Mouse (Mus musculus): ENCODE measurements around the gene Fam89a.

Gene Fam89a

DNA sequence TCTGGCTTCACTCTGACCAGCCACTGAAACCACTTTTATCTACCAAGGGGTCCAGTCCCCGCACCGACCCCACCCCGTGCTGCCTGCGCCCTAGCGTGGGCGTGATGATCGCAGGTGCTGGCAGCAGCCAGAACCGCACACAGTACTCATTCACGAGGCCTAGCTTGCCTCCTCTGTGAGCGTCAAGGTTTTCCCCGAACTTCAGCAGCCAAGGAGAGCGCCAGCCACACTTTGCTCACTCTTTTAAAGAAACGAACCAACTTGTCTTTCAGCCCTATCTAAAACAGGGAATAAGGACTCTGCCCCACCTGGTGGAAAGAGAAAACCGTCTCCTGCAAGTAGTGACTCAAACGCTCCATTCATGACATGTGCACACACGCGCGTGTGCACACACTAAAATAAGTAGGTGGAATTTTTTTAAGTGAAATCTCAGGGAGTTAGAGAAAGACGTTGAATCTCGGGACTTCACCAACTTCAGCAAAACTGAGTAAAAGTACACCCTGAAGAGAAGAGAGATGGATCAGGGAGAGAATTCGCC lies 762 bp upstream of the Fam89a start:
- DNase-seq (ENCODE audit: low spot score): no peak

DNA sequence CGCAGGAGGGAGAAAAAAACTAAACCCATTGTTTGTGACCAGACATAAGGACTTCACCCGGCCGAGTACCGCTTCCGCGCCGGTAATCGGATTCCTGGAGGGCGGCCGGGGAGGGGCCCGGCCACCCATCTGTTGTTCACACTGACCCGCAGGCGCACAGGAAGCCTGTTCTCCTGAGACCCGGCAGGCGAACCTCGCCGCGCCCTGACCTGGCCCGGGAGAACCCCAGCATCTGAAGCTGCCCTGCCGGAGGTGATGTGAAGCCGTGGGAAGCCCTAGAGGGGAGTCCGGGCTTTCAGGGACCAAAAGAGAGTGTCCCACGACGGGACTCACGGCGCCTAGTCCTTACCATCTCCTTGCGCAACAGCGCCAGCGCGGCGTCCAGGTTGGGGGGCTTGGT lies 441 bp downstream of the Fam89a start:
- no peak for DNase-seq (ENCODE audit: low spot score)

DNA sequence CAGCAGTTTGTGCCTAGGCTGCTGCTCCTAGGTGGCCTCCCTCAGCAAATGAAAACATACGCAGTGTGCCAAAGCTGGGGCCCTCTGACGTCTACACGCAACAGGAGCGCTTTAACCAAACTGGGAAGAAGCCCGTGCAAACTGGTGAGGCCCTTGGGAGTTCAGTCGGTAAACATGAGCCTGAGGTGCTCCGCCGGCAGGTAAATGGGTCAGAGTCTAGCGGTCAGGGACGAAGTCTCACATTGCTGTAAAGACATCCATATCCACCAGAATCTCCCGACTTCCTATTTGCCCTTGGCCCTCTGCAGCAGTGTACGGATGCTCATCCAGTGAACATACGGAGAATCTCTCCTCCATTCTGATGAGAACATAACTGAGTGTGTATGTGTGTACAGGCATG lies 5.0 kb downstream of the Fam89a start:
- DNase-seq (ENCODE audit: low spot score): no peak

DNA sequence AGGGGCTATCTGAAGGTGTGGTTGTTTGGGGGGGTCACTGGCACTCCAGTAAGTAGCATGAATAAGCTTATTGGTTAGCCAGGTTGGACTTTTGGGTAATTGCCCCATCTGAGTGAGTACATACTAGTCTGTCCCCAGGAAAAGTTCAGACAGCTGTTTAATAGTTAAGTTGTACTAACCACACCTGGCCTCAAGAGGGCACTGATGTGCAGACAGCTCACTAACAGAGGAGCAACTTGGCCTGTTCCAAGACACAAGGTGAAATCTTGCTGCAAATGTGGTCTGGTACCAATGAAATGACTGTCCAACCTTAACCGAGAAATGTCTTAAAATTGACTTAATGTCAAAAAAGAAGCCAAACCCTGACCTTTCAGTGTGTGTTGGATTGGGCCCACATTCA lies 12.4 kb downstream of the Fam89a start:
- DNase-seq (ENCODE audit: low spot score): peak; percentile 32

DNA sequence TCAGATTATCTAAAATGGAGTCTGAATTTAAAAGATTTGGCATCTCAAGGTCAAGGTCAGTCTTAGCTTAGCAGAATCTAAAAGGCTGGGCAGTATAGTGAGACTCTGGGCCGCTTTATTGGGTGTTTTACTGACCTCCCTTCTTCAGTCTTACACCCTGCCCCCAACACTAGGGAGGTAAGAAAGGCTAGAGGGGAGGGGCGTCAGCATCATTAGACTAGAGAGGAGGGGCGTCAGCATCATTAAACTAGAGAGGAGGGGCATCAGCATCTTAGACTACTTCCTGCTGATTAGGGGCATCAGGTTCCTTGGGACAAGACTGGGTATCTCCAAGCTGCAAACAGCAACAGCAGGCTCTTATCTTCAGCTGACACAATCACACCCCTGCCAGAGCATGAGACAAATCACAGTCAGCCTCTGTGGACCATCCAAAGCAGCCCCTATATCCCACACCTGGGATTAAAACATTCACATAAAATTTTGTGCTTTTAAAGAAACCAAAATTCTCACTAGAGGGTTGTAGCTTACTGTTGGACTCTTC lies 16.2 kb downstream of the Fam89a start:
- DNase-seq (ENCODE audit: low spot score): no peak

DNA sequence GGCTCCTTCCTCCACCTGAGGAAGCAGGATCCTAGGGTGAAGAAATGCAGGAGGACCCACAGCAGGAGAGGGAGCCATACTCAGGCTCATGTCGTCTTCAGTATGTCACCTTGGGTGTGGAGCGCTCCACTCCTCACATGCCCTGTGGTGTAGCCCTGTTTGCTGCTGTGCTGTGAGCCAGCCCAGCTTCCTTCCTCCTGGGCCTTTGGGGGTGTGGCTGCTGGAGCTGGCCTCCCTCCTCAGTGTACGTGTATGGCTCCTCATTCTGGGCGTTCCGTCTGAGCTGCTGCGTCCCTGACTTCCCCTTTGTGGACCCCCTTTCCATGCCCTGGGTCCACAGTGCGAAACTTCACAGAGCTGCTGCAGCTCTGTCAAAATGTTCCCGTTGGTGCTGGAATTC lies 18.8 kb downstream of the Fam89a start:
- DNase-seq (ENCODE audit: low spot score): no peak

DNA sequence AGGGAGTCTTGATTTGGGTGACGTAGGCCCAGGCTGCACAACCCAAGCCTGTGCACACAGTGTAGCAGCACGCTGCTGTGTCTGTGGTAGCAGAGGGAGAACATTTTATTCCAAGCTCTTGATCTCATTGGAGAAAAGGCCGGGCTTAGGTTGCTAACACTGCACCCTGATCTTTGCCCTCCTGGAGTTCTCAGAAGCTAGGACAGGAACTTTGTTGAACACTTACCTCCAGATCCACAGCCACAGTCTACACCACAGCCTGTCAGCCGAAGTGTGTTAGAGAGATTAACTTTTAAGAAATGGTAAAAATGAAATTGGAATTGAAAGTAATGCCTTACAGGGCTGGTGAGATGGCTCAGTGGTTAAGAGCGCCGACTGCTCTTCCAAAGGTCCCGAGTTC lies 27.3 kb downstream of the Fam89a start:
- no peak for DNase-seq (ENCODE audit: low spot score)

DNA sequence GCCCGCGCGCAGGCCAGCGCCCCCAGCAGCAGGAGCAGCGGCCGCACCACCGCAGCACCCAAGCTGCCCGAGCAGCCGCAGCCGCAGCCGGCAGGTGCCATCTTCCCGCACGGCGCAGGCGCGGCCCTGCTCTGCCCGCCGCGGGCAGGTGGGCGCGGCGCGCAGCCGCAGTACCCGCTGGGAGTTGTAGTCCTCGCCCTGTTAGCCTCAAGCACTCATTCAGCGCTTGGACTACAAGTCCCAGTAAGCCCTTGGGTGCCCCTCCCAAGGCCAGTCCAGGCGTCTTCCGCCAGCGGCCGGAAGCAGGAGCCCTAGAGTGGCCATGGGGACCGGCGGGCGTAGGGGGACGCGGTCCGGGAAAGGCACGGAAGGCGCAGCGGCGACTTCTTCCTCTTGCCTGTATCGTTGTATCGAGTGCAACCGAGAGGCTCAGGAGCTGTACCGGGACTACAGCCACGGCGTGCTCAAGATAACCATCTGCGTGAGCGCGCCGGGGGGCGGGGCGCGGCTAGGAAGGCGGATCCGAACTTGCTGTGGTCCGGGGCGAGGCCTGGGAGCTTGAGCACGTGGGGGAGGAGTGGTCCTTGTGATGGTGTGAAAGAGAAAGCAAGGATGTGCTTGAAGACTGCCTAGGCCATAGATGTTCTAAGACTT lies 29.6 kb downstream of the Fam89a start, which contains the start of the genes Ttc13 and Arv1:
Gene Ttc13, minus strand, starts transcription at position 122 of the 654 bp plus-strand sequence.
Gene Arv1, plus strand, starts transcription at position 278 of the 654 bp plus-strand sequence.
- DNase-seq (ENCODE audit: low spot score): peak; percentile 96

DNA sequence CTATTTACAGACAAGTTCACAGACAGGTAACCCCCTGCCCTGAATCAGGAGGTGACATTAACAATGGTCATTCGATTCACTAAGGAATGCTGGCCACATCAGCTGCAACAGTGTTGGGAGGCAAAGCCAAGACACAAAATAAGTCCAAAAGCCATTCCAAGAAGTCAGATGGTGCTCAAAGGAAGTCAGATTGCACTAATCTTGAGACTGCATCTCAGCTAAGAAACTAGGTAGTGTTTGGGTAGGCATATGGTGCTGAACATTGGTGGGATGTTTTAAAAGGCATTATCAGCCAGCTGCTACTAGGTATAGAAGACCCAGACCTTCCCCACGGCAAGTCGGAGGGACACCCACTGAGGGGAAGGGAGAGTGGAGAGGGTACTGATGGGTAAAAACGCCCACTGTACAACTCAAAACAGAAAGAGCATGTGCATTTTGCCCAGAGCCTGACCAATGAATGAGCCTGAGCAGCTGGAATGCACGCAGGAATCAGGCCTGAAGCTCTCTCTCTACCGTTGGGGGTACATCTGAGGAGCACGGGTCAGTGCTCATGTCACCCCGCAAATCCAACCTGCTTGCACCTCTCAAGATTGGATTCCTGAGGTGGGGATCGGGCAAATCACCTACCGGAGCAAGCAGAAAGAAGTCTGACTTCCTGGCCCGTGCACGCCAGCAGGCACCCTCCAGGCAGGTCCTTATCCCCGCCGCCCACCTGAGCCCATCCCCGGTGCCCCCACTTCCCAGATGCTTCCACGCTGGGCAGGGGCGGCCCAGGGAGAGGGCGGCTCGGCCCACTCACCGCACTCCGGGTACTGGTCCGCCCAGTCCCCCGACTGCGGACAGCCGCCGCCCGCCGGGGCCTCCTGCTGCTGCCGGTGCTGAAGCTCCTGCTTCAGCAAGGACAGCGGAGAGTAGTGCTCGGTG lies 30.4 kb downstream of the Fam89a start:
- no peak for DNase-seq (ENCODE audit: low spot score)

DNA sequence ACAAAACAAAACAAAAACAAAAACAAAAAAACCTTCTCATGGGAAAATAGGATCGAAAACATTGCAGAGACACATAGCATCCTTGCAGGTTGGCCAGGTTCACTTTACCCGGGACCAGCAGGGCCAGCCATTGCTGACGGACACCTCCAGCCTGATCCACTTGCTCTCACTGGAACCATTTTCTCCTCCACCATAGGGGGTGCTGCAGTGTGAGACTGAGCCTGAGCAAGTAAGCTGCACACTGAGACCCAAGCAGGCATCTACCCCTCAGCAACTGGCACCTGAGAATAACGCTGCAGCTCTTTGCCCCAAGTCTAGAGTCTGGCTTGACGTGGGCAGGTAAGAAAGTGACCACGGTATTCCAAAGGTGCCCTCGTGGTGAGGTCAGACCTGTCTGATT lies 31.5 kb downstream of the Fam89a start:
- DNase-seq (ENCODE audit: low spot score): no peak

DNA sequence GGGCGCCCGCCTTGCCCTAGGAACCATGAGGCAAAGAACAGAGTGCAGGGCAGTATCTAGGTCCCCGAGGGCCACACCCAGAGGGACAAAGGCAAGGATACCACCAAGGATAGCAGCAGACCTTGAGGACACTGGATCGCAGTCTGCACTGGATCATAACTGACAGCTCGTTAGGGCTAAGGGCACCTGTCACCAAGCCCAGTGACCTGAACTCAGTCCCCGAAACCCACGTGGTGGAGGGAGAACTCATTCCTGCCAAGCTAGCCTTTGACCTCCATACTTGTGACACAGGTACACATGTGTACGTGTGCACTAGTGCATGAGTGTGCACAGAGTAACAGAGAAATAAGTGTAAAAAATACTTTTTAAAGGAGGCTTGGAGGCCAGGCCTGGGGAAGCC lies 35.9 kb downstream of the Fam89a start:
- DNase-seq (ENCODE audit: low spot score): no peak

DNA sequence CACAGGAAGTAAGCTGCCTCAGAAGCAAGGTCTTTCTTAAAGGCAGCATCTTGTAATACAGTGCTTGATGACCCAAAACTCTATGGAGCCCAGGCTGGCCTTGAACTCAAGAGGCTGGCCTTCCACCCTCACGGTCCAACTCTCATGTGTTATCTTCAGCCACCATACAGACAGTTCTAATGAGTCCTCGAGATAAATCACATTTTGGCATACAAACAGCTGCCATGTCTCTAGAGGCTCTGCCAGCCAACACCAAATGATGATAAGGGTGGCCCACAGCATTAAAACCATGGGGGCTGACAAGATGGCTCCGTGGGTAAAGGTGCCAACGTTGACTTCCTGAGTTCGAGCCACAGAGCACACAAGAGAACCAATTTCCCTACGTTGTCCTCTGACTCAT lies 38.4 kb downstream of the Fam89a start:
- no peak for DNase-seq (ENCODE audit: low spot score)

DNA sequence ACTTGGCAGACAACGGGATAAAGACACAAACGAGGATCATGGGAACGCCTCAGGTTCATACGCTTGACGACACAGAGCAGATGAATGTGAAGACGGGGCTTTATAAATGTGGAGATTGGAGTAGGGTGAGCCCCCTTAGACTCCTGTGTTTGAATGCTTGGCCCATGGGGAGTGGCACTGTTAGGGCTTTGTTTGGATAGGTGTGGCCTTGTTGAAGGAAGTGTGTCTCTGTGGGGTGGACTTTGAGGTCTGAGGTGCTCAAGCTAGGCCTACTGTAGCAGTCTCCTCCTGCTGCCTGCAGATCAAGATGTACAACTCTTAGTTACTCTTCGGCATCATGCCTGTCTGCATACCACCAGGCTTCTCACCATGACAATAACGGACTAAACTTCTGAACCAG lies 45.8 kb downstream of the Fam89a start:
- DNase-seq (ENCODE audit: low spot score): no peak

DNA sequence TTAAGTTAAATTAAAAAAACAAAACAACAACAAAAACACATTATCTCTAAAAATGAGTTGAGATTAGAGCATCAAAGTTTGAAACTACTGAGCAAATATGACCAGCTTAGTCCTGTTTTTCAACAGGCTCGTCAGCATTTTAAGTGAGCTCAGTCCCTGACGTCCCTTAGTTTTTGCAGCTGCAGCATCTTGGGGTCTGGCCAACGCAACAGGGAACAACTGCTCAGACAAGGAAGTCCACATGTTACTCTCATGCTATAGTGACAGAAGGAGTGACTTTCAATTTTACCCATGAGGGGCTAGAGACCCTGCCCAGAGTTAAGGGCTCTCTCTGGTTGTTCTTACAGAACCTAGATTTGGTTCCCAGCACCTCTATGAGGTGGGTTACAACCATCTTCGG lies 47.3 kb downstream of the Fam89a start:
- DNase-seq (ENCODE audit: low spot score): no peak

DNA sequence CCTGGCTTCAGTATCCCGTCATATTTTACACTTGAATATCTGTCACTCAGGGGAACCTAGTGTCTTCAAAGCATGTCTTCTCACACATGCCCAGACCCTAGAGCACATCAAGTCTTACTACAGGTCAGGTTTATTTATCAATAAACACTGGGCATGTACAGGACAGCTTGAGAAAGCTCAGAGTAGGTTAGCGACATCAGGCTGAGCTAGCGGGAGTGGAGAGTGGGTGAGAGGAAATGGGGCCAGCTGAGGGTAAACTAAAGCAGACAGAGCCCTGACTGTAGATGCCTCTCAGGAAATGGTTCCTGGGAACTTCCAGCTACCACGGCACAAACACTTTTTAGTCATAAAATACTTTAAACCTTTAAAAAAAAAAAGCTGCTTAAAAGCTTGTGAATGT lies 48.1 kb downstream of the Fam89a start:
- no peak for DNase-seq (ENCODE audit: low spot score)

DNA sequence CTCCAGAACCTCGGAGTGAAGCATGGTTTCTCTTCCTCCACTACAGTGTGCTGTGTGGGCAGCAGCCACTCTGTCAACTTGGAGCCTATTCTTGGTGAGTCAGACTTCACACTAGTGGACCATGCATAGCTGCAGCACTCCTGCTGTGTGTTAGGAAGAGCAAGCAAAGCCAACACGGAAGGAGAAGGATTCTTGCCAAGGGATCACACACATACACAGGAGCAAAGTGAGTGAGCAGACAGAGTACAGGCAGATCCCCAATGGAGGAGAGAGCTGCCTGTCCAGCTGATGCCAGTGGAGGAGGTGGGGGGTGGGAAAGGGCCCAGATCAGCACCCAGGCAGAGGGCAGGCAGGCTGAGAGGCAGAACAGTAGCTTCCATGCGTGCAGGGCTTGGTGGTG lies 49.4 kb downstream of the Fam89a start:
- DNase-seq (ENCODE audit: low spot score): no peak

DNA sequence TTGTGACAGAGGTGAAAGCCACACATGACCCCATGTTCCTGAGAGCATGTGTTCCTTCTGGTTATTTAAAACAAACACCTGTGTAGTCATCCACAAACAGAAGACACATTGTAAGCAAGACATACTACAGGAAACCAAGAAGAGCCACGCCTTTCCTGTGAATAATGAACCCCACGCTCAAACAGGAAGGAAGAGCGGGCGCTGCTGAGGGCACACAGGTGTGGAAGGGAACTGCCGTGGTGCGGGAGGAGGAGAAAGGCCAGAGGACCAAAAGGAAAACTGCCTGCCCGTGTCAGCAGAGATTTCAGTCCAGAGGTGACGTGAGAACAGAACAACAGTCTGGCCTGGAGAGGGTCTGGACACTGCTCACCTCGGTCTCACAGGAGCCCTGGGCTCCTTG lies 50.6 kb downstream of the Fam89a start:
- DNase-seq (ENCODE audit: low spot score): no peak

DNA sequence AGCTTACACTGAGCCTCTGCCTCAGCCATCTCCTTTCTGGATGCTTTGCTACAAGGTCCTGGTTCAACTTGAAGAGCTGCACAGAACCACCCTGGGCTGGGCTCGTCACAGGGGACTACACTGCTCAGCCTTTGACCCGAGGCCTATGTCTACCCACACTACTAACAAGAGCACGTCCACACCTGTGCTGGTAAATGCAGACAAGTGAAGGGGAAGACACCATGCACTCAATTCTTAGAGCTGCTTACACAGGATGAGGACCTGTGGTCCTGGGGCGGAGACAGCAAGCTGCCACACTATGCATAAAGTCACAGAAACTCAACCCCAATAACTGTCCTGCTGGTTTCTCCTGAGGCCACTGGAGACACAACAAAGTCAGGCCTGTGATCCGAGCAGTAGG lies 51.4 kb downstream of the Fam89a start:
- DNase-seq (ENCODE audit: low spot score): no peak

DNA sequence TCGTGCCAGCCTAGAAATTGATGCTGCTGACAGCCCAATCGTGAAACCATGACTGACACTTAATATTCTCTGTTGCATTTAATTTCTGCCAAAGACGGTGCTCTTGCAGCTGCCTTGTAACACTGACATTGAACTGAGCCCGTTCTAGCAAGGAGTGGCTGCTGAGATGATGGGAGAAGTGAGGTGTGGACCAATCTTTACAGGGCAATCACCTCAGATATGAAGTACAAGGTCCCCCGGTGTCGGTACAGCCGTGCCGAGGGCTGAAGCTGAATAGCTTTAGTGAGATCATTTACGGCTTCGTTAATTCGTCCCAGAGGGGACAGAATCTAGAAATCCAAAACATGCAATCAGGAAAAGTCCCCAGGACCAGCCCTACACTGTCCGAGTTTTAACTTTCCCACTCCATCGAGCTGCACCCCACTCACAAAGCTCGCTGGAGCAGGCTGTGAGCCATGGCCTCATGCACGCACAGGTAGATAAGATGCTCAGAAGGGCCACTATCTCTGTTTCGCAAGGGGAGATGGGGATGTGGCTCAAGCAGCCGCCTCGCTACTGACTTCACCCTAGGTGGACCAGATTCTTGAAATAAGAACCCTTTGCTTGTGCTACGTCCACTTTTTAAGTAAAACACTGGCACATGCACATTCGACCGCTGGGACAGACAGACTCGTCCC lies 56.1 kb downstream of the Fam89a start:
- DNase-seq (ENCODE audit: low spot score): no peak

DNA sequence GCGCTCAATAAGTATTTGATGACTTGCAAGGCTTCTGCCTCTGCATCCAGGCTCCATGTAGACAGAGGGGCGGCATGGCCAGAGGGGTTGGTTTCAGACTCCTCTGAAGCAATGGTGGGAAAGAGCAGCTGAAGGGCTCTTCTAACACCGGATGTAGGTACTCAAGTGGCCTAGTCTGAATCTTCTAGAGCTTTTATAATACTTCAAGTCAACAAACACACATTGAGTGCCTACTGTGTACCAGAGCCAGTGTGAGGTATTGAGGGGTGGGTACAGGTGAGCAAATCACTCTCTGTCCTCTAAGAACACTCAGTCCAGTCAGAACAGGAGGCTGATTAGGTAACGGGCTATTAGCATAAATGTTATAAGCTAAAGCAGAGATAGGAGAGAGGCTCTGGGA lies 59.9 kb downstream of the Fam89a start:
- DNase-seq (ENCODE audit: low spot score): no peak
